Mouse (Mus musculus) kidney, postnatal 10 days (tissue): Measurements from ENCODE around the gene Olfr513.

Experiments
- DNase-seq: peaks from one replicate; pipeline ENCODE4 v3.0.0; 2021; ENCODE audit warnings: mixed read lengths

Gene Olfr513

DNA sequence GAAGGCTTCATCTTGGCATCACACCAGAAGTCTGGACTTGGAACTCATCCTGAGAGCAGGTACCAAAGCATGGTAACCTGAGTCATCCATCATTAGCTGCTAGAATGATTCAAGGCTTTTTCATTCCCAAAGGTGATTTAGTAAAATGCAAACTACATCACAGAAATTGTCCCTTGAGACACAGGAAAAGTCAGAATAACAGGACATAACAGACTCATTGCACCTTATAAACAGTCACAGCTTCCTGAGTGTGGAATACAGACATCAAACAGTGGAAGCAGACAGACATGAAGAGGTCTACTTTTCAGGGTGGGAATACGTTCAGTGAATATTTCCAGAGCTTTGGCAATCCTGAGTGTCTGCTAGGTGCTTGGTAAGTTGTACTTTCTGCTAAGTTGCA is at the start of gene Olfr513:
TSS of gene Olfr513 (plus strand) at position 301 of the 400 bp plus-strand sequence.
- DNase-seq, result no peak

- no peak for DNase-seq
These were observed 37.8 kb upstream of the Olfr513 start, which contains the start of gene Olfr512 for GRCm38 (mm10) chr7:108713020-108713419. Olfr512 (plus strand) TSS chr7:108713320.

DNA sequence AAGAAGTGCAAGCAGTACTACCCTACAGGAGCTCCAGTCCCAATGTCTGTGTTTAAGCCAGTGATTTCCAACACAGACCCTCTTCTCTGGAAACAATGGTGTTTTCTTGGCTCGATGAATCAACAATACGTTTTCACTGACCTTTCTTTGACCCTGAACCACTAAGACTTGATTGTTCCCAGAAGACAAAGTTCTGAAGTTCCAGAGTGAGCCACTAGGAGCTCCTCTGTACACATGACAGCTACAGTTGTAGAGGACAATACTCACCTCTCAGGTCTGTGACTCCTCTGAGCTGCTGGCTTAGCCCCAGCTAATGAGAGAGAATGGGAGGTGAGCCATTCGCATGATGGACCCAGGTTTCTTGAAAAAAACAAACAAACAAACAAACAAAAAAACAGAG is 9.6 kb downstream of the Olfr513 start:
- no peak for DNase-seq

GRCm38 (mm10) chr7:108797205-108797933 is 46.6 kb downstream of the Olfr513 start:
- no peak for DNase-seq
